In the genomic region with DNA sequence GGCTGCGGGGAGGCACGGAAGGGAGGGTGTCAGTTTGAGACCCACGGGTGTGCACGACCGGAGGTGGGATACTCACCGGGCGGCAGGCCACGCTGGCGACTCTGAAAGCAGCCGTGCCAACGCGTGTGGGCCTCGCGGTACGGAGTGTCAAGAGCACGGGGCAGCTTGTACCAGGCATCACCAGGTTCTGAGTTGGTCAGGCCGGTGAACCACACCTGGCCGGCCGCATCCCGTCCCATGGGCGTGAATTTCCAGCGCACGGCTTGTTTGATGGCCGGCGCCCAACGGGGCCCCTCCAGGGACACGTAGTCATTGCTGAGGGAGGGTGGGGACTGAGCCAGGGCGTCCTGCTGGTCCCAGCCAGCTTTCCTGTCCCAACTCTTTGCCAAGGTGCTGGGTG, we compare ENCODE assay signal across 8 mouse cellular contexts. TPM values are rescaled to one million over a fixed set of nuclear protein-coding genes. Genes with fewer than 3 reads are reported as not detected.
DNase-seq lines count a peak whose midpoint lies in the region; ATAC-seq and TF ChIP-seq lines count a peak whose summit lies in the region.

No protein-coding gene starts in this region.

- H3K9me3 ChIP-seq in kidney, postnatal 0 days (replicated peaks; ENCODE audit: low read length) = no peaks in the 10 kb centered on the region
- H3K9me3 ChIP-seq in forebrain, embryonic 15.5 days = no peaks in the 10 kb centered on the region
- no peaks in the 10 kb centered on the region for H3K9me3 ChIP-seq in limb, embryonic 12.5 days
- H3K9me3 ChIP-seq in neural tube, embryonic 14.5 days (ENCODE audit: control insufficient read depth, low read length) = no peaks in the 10 kb centered on the region

- WGBS in kidney, postnatal 0 days = 9% methylated on average over 28 of the region's 28 CpGs
- 6% methylated on average over 28 of the region's 28 CpGs for WGBS in forebrain, embryonic 15.5 days
- WGBS in limb, embryonic 12.5 days = 13% methylated on average over 28 of the region's 28 CpGs
- 11% methylated on average over 28 of the region's 28 CpGs for WGBS in neural tube, embryonic 14.5 days

- TF ChIP-seq CTCF in kidney, postnatal 0 days (IDR thresholded peaks at IDR 0.05; ENCODE audit: low read depth) = no peak

- H3K27ac ChIP-seq in kidney, postnatal 0 days = no peak overlapping the region
- H3K27ac ChIP-seq in forebrain, embryonic 15.5 days (replicated peaks) = no peak overlapping the region
- no peak overlapping the region for H3K27ac ChIP-seq in limb, embryonic 12.5 days
- no peak overlapping the region for H3K27ac ChIP-seq in neural tube, embryonic 14.5 days (ENCODE audit: low read depth, low read length)

- peak overlapping the region; percentile 12 for H3K4me3 ChIP-seq in kidney, postnatal 0 days (replicated peaks; ENCODE audit: low read depth, low read length)
- H3K4me3 ChIP-seq in forebrain, embryonic 15.5 days = peak overlapping the region; percentile 28
- peak overlapping the region; percentile 37 for H3K4me3 ChIP-seq in limb, embryonic 12.5 days (replicated peaks)
- no peak overlapping the region for H3K4me3 ChIP-seq in neural tube, embryonic 14.5 days (ENCODE audit: low read depth, low read length)

- H3K9ac ChIP-seq in kidney, postnatal 0 days (ENCODE audit: low read depth, low read length) = peak overlapping the region; percentile 39; the same call in 1 of the 2 replicates
- peak overlapping the region; percentile 8; the same call in 1 of the 2 replicates for H3K9ac ChIP-seq in forebrain, embryonic 15.5 days (replicated peaks)
- H3K9ac ChIP-seq in limb, embryonic 12.5 days (replicated peaks) = peak overlapping the region; percentile 37; the same call in 1 of the 2 replicates
- no peak overlapping the region for H3K9ac ChIP-seq in neural tube, embryonic 14.5 days (replicated peaks; ENCODE audit: low read depth, low read length)

- no peak for DNase-seq in kidney, postnatal 0 days (ENCODE audit: low spot score)
- no peak for DNase-seq in kidney, adult 9 months
- DNase-seq in layer of hippocampus, postnatal 14 days (ENCODE audit: low spot score in 2 of 2) = no peak
- no peak for DNase-seq in urinary bladder, adult 2 months (ENCODE audit: low spot score)
- DNase-seq in layer of hippocampus, postnatal 25 days (ENCODE audit: extremely low spot score in 1 of 2, low spot score in 1 of 2) = no peak

- H3K4me2 ChIP-seq in kidney, postnatal 0 days (ENCODE audit: low read length) = peak overlapping the region; percentile 52
- H3K4me2 ChIP-seq in forebrain, embryonic 15.5 days (replicated peaks) = peak overlapping the region; percentile 46
- H3K4me2 ChIP-seq in limb, embryonic 12.5 days = peak overlapping the region; percentile 67
- H3K4me2 ChIP-seq in neural tube, embryonic 14.5 days (ENCODE audit: low read depth, low read length) = peak overlapping the region; percentile 30; the same call in 1 of the 2 replicates

- H3K4me1 ChIP-seq in kidney, postnatal 0 days (replicated peaks; ENCODE audit: insufficient read depth, low read length) = peaks cover 18% of the 10 kb centered on the region
- peaks cover 19% of the 10 kb centered on the region for H3K4me1 ChIP-seq in forebrain, embryonic 15.5 days
- H3K4me1 ChIP-seq in limb, embryonic 12.5 days (replicated peaks) = peaks cover 32% of the 10 kb centered on the region
- H3K4me1 ChIP-seq in neural tube, embryonic 14.5 days (ENCODE audit: control insufficient read depth, insufficient read depth, low read length) = peaks cover 12% of the 10 kb centered on the region; the same call in 1 of the 2 replicates

- no peak for ATAC-seq in kidney, postnatal 0 days (replicated peaks; ENCODE audit: low FRiP score, low read depth)
- no peak for ATAC-seq in forebrain, embryonic 15.5 days (replicated peaks)
- no peak; the same call in 1 of the 2 replicates for ATAC-seq in limb, embryonic 12.5 days (ENCODE audit: insufficient number of reproducible peaks, insufficient read depth, low FRiP score, low TSS enrichment, low read depth)
- ATAC-seq in neural tube, embryonic 14.5 days (ENCODE audit: low read depth) = no peak

- peaks cover 30% of the 10 kb centered on the region for H3K36me3 ChIP-seq in kidney, postnatal 0 days (ENCODE audit: insufficient read depth, low read length)
- H3K36me3 ChIP-seq in forebrain, embryonic 15.5 days = peaks cover 35% of the 10 kb centered on the region
- H3K36me3 ChIP-seq in limb, embryonic 12.5 days = peaks cover 52% of the 10 kb centered on the region
- H3K36me3 ChIP-seq in neural tube, embryonic 14.5 days (ENCODE audit: control insufficient read depth, insufficient read depth, low read length) = peaks cover 29% of the 10 kb centered on the region

- no peaks in the 10 kb centered on the region for H3K27me3 ChIP-seq in kidney, postnatal 0 days (ENCODE audit: insufficient read depth, low read length)
- H3K27me3 ChIP-seq in forebrain, embryonic 15.5 days = peaks cover 22% of the 10 kb centered on the region
- peaks cover 49% of the 10 kb centered on the region for H3K27me3 ChIP-seq in limb, embryonic 12.5 days
- H3K27me3 ChIP-seq in neural tube, embryonic 14.5 days (ENCODE audit: control insufficient read depth, insufficient read depth, low read length) = 0 out of 2 replicates have a peak, but pooled peaks cover 3% of the 10 kb centered on the region

RNA-seq across cellular contexts. Expression of gene 4930404N11Rik, which starts 0.9 kb away (rescaled TPM):
- 0.45 and 0.59 TPM in 2 replicates for polyA plus RNA-seq in kidney, postnatal 0 days (2015; fragmentation: Nextera tagmentation; extraction: Ambion mirVana)
- polyA plus RNA-seq in forebrain, embryonic 15.5 days (2015; fragmentation: Nextera tagmentation; extraction: Ambion mirVana) = 0.73 and 1.3 TPM in 2 replicates
- 0.76 and 0.79 TPM in 2 replicates for polyA plus RNA-seq in limb, embryonic 12.5 days (2016; fragmentation: Nextera tagmentation; extraction: Ambion mirVana)
- polyA plus RNA-seq in neural tube, embryonic 14.5 days (2014; fragmentation: Nextera tagmentation; extraction: Ambion mirVana) = 0.39 and 0.42 TPM in 2 replicates
- total RNA-seq in layer of hippocampus, postnatal 14 days (2021) = 1 to 10 TPM in 1 of 2 experiments, under 1 TPM in 1; 0.92 to 1.0 TPM
- 1.9 and 2.1 TPM in 2 replicates for polyA plus RNA-seq in urinary bladder, adult 2 months (2012; rRNA removed)
- 1 to 10 TPM; 1.1 to 1.2 TPM for total RNA-seq in layer of hippocampus, postnatal 25 days (2021)

RNA-seq across cellular contexts. Expression of gene Mfsd12, which starts 7.4 kb away (rescaled TPM):
- 11.3 and 11.6 TPM in 2 replicates for polyA plus RNA-seq in kidney, postnatal 0 days (2015; fragmentation: Nextera tagmentation; extraction: Ambion mirVana)
- polyA plus RNA-seq in forebrain, embryonic 15.5 days (2015; fragmentation: Nextera tagmentation; extraction: Ambion mirVana) = 11.2 and 11.9 TPM in 2 replicates
- 12.5 and 13.3 TPM in 2 replicates for polyA plus RNA-seq in limb, embryonic 12.5 days (2016; fragmentation: Nextera tagmentation; extraction: Ambion mirVana)
- 8.4 and 8.7 TPM in 2 replicates for polyA plus RNA-seq in neural tube, embryonic 14.5 days (2014; fragmentation: Nextera tagmentation; extraction: Ambion mirVana)
- total RNA-seq in layer of hippocampus, postnatal 14 days (2021) = 10 to 100 TPM; 40.8 to 45.8 TPM
- 12.1 and 12.4 TPM in 2 replicates for polyA plus RNA-seq in urinary bladder, adult 2 months (2012; rRNA removed)
- total RNA-seq in layer of hippocampus, postnatal 25 days (2021) = 10 to 100 TPM; 46.6 to 50.7 TPM

RNA-seq across cellular contexts. Expression of gene Fzr1, which starts 13.7 kb away (rescaled TPM):
- 67.5 and 70.6 TPM in 2 replicates for polyA plus RNA-seq in kidney, postnatal 0 days (2015; fragmentation: Nextera tagmentation; extraction: Ambion mirVana)
- polyA plus RNA-seq in forebrain, embryonic 15.5 days (2015; fragmentation: Nextera tagmentation; extraction: Ambion mirVana) = 133 and 135 TPM in 2 replicates
- 136 and 137 TPM in 2 replicates for polyA plus RNA-seq in limb, embryonic 12.5 days (2016; fragmentation: Nextera tagmentation; extraction: Ambion mirVana)
- polyA plus RNA-seq in neural tube, embryonic 14.5 days (2014; fragmentation: Nextera tagmentation; extraction: Ambion mirVana) = 114 and 125 TPM in 2 replicates
- total RNA-seq in layer of hippocampus, postnatal 14 days (2021) = 10 to 100 TPM; 68.6 to 73.2 TPM
- polyA plus RNA-seq in urinary bladder, adult 2 months (2012; rRNA removed) = 34.1 and 34.4 TPM in 2 replicates
- 10 to 100 TPM; 65.9 to 66.6 TPM for total RNA-seq in layer of hippocampus, postnatal 25 days (2021)

RNA-seq across cellular contexts. Expression of gene Hmg20b, which starts 14.4 kb away (rescaled TPM):
- 92.4 and 99.0 TPM in 2 replicates for polyA plus RNA-seq in kidney, postnatal 0 days (2015; fragmentation: Nextera tagmentation; extraction: Ambion mirVana)
- polyA plus RNA-seq in forebrain, embryonic 15.5 days (2015; fragmentation: Nextera tagmentation; extraction: Ambion mirVana) = 41.4 and 43.3 TPM in 2 replicates
- 122 TPM in 2 replicates for polyA plus RNA-seq in limb, embryonic 12.5 days (2016; fragmentation: Nextera tagmentation; extraction: Ambion mirVana)
- polyA plus RNA-seq in neural tube, embryonic 14.5 days (2014; fragmentation: Nextera tagmentation; extraction: Ambion mirVana) = 29.9 and 38.0 TPM in 2 replicates
- total RNA-seq in layer of hippocampus, postnatal 14 days (2021) = 10 to 100 TPM; 24.0 to 40.0 TPM
- polyA plus RNA-seq in urinary bladder, adult 2 months (2012; rRNA removed) = 82.9 and 91.7 TPM in 2 replicates
- 10 to 100 TPM; 31.3 to 31.6 TPM for total RNA-seq in layer of hippocampus, postnatal 25 days (2021)

RNA-seq across cellular contexts. Expression of gene Dohh, which starts 19.6 kb away (rescaled TPM):
- polyA plus RNA-seq in kidney, postnatal 0 days (2015; fragmentation: Nextera tagmentation; extraction: Ambion mirVana) = 74.3 and 80.6 TPM in 2 replicates
- polyA plus RNA-seq in forebrain, embryonic 15.5 days (2015; fragmentation: Nextera tagmentation; extraction: Ambion mirVana) = 88.2 and 89.0 TPM in 2 replicates
- polyA plus RNA-seq in limb, embryonic 12.5 days (2016; fragmentation: Nextera tagmentation; extraction: Ambion mirVana) = 71.9 and 74.6 TPM in 2 replicates
- 61.0 and 68.0 TPM in 2 replicates for polyA plus RNA-seq in neural tube, embryonic 14.5 days (2014; fragmentation: Nextera tagmentation; extraction: Ambion mirVana)
- 10 to 100 TPM; 73.7 to 74.3 TPM for total RNA-seq in layer of hippocampus, postnatal 14 days (2021)
- polyA plus RNA-seq in urinary bladder, adult 2 months (2012; rRNA removed) = 42.9 and 47.4 TPM in 2 replicates
- 10 to 100 TPM; 79.1 to 87.1 TPM for total RNA-seq in layer of hippocampus, postnatal 25 days (2021)
